Mouse (Mus musculus): ENCODE data around the gene Il22ra1. TPM values are rescaled to one million over a fixed set of nuclear protein-coding genes. Genes with fewer than 3 reads are reported as not detected.
"Not testable (repeated sequence)": the region's sequence is repeated elsewhere in the genome, so short reads cannot be mapped to it uniquely, and the experiment has no call there.

Il22ra1 gene
- polyA plus RNA-seq, 1 experiment from 2014 or later = not detected

DNA sequence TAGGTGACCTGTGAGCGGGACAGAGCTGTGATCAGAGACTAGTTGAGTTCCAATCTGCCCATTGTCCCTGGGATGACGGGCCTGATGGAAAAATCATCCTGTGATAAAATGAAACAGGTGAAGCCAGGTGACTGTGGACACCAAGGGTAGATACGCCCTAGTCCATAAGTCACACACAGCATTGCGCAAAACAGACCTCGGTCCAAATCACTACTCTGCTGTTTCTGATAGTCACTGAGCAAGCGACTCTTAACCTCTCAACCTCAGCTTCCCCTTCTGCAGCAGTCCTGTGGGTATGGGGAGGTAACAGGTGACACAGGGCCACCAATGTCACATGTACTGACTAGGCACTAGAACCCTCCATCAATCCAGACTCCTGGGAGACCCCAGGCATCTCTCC, 21.9 kb upstream of the Il22ra1 start:
- Histone ChIP-seq H3K9me3 (replicated peaks) (no peaks in the 10 kb centered on the region), H3K27ac (no peak overlapping the region), H3K27me3 (no peaks in the 10 kb centered on the region), H3K4me2 (replicated peaks) (no peak overlapping the region), H3K36me3 (no peaks in the 10 kb centered on the region), H3K4me1 (0 out of 2 replicates have a peak, but pooled peaks cover 6% of the 10 kb centered on the region), H3K4me3 (no peak overlapping the region), H3K9ac (no peak overlapping the region)
- 92% methylated on average over 6 of the region's 6 CpGs for WGBS
- no peak for ATAC-seq (ENCODE audit: low FRiP score)

DNA sequence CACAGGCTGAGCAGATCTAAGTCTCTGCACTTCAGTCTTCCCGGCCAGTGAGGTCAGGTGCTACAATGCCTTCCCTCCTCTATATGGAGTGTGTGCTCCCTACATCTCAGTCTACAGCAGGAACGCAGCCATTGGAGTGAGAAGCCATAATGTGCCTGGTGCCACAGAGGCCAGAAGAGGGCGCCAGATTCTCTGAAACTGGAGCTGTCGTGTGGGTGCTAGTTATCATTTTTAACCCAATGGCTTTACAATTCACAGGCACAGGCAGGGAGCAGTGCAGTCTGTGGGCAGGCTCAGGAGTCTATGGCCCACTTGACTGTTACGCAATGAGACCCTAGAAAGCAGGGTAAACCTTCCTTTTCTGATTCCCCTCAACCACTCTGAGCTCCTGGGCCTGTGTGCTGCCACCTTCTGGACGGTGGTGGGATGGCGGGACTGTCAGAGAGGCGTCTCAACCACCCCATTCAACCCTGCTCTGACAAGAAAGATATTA, 18.9 kb upstream of the Il22ra1 start:
- Histone ChIP-seq H3K27me3 (no peaks in the 10 kb centered on the region), H3K4me1 (no peaks in the 10 kb centered on the region), H3K36me3 (no peaks in the 10 kb centered on the region), H3K9ac (no peak overlapping the region), H3K27ac (no peak overlapping the region), H3K9me3 (replicated peaks) (no peaks in the 10 kb centered on the region), H3K4me2 (replicated peaks) (peak overlapping the region; percentile 20; the same call in 1 of the 2 replicates), H3K4me3 (no peak overlapping the region)
- WGBS = 12% methylated on average over 8 of the region's 8 CpGs
- ATAC-seq (ENCODE audit: low FRiP score) = no peak

GRCm38 (mm10) chr4:135709621-135710020, 18.4 kb upstream of the Il22ra1 start:
- Histone ChIP-seq H3K27ac (no peak overlapping the region), H3K4me1 (no peaks in the 10 kb centered on the region), H3K9me3 (replicated peaks) (no peaks in the 10 kb centered on the region), H3K4me2 (replicated peaks) (no peak overlapping the region), H3K9ac (no peak overlapping the region), H3K4me3 (no peak overlapping the region), H3K36me3 (no peaks in the 10 kb centered on the region), H3K27me3 (no peaks in the 10 kb centered on the region)
- 76% methylated on average over 11 of the region's 11 CpGs for WGBS
- ATAC-seq (ENCODE audit: low FRiP score) = no peak

GRCm38 (mm10) chr4:135710392-135710791, 17.6 kb upstream of the Il22ra1 start:
- Histone ChIP-seq H3K27ac (no peak overlapping the region), H3K4me1 (no peaks in the 10 kb centered on the region), H3K9ac (no peak overlapping the region), H3K9me3 (replicated peaks) (no peaks in the 10 kb centered on the region; the same call in 1 of the 2 replicates), H3K4me3 (no peak overlapping the region), H3K27me3 (no peaks in the 10 kb centered on the region), H3K36me3 (no peaks in the 10 kb centered on the region), H3K4me2 (replicated peaks) (no peak overlapping the region)
- 78% methylated on average over 3 of the region's 3 CpGs for WGBS
- ATAC-seq (ENCODE audit: low FRiP score) = no peak

DNA sequence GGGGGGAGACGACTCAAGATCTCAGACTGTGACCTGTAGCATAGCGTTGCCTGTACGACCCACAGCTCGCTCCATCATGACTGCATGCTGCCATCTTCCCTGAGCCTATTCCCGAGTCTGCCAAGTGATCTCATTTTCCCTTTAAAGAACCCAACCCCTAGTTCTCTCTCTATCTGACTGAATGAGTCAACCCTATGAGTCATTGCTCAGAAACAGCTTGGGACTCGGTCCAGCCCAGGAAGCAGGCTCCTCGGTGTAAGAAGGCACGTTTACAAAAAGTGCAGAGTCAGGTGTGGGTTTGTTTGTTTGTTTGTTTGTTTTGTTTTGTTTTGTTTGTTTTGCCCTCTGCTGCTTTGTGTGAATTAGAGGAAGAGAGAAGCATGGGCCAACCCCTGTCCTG, 13.2 kb upstream of the Il22ra1 start:
- no peaks in the 10 kb centered on the region for H3K4me1 ChIP-seq
- WGBS = 91% methylated on average over 8 of the region's 8 CpGs
- no peak overlapping the region for H3K4me2 ChIP-seq (replicated peaks)
- H3K9ac ChIP-seq = no peak overlapping the region
- no peaks in the 10 kb centered on the region for H3K27me3 ChIP-seq
- no peak overlapping the region for H3K27ac ChIP-seq
- no peak for ATAC-seq (ENCODE audit: low FRiP score)
- H3K4me3 ChIP-seq = no peak overlapping the region
- H3K36me3 ChIP-seq = no peaks in the 10 kb centered on the region
- no peaks in the 10 kb centered on the region; the same call in 1 of the 2 replicates for H3K9me3 ChIP-seq (replicated peaks)

DNA sequence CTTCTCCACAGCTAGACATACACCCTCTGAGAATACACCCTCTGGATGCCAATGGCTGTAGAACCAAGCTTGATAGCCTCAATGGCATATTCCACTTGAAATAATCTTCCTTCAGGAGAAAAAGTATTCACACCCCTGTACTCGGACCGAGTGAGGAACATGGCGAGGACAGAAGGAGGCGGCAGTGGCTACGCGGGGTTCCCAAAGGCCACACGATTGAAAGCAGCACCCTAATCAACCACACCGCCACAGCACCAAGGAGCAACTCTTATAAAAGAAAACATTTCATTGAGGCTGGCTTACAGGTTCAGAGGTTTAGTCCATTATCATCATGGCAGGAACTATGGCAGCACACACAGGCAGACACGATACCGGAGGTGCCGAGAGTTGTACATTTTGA, 11.5 kb upstream of the Il22ra1 start:
- 95% methylated on average over 11 of the region's 11 CpGs for WGBS
- ATAC-seq (ENCODE audit: low FRiP score); H3K9ac ChIP-seq; H3K9me3 ChIP-seq (replicated peaks); H3K4me3 ChIP-seq; H3K4me2 ChIP-seq (replicated peaks); H3K36me3 ChIP-seq; H3K27me3 ChIP-seq; H3K4me1 ChIP-seq; H3K27ac ChIP-seq: not testable (repeated sequence)

- no peak overlapping the region for H3K9ac ChIP-seq
- H3K36me3 ChIP-seq = no peaks in the 10 kb centered on the region
- 81% methylated on average over 17 of the region's 17 CpGs for WGBS
These were observed 5.3 kb upstream of the Il22ra1 start for GRCm38 (mm10) chr4:135722540-135723290.

GRCm38 (mm10) chr4:135726416-135726815, 1.6 kb upstream of the Il22ra1 start:
- 76% methylated on average over 11 of the region's 11 CpGs for WGBS
- 0 out of 2 replicates have a peak, but pooled peaks cover 4% of the 10 kb centered on the region for H3K9me3 ChIP-seq (replicated peaks)
- ATAC-seq (ENCODE audit: low FRiP score) = no peak

More at GRCm38 (mm10) chr4:135722540-135723290, 5.3 kb upstream of the Il22ra1 start:
- 0 out of 2 replicates have a peak, but pooled peaks cover 4% of the 10 kb centered on the region for H3K9me3 ChIP-seq (replicated peaks)
- H3K4me3 ChIP-seq = no peak overlapping the region
- H3K4me2 ChIP-seq (replicated peaks) = no peak overlapping the region
- no peaks in the 10 kb centered on the region for H3K27me3 ChIP-seq
- H3K4me1 ChIP-seq = no peaks in the 10 kb centered on the region
- no peak overlapping the region for H3K27ac ChIP-seq
- no peak for ATAC-seq (ENCODE audit: low FRiP score)

GRCm38 (mm10) chr4:135730204-135730603, 2.2 kb downstream of the Il22ra1 start:
- no peaks in the 10 kb centered on the region for H3K36me3 ChIP-seq
- H3K9me3 ChIP-seq (replicated peaks) = peaks cover 5% of the 10 kb centered on the region; the same call in 1 of the 2 replicates
- H3K4me1 ChIP-seq = no peaks in the 10 kb centered on the region
- ATAC-seq (ENCODE audit: low FRiP score) = no peak
- H3K9ac ChIP-seq = no peak overlapping the region
- no peak overlapping the region for H3K27ac ChIP-seq
- no peak overlapping the region for H3K4me3 ChIP-seq
- WGBS = 76% methylated on average over 9 of the region's 9 CpGs
- H3K27me3 ChIP-seq = no peaks in the 10 kb centered on the region; the same call in 1 of the 2 replicates
- H3K4me2 ChIP-seq (replicated peaks) = no peak overlapping the region

More at GRCm38 (mm10) chr4:135726416-135726815, 1.6 kb upstream of the Il22ra1 start:
- H3K9ac ChIP-seq = no peak overlapping the region
- H3K27me3 ChIP-seq = no peaks in the 10 kb centered on the region; the same call in 1 of the 2 replicates
- H3K4me1 ChIP-seq = no peaks in the 10 kb centered on the region
- H3K36me3 ChIP-seq = no peaks in the 10 kb centered on the region
- no peak overlapping the region for H3K4me2 ChIP-seq (replicated peaks)
- no peak overlapping the region for H3K4me3 ChIP-seq
- no peak overlapping the region for H3K27ac ChIP-seq

DNA sequence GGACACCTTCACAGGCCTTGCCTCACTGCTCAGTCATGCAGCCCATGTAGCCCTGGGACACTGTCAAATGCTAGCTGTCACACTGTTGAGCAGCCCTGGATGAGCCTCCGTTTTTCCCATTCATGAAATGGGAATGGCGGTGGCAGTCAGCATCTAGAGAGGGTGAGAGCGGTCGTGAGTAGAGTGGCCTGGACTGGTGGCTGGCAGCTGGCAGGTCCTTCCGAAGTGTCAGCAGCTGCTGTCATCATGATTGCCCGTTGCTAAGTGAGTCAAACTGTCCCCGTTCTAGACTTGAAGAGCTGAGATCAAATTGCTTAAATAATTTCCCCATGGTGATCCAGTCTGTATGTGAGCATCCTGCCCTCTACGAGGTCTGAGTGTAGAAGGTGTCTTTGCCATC, 3.0 kb downstream of the Il22ra1 start:
- H3K36me3 ChIP-seq = no peaks in the 10 kb centered on the region
- no peak overlapping the region for H3K4me2 ChIP-seq (replicated peaks)
- no peak for ATAC-seq (ENCODE audit: low FRiP score)
- no peaks in the 10 kb centered on the region for H3K4me1 ChIP-seq
- 71% methylated on average over 8 of the region's 8 CpGs for WGBS
- no peak overlapping the region for H3K9ac ChIP-seq
- no peaks in the 10 kb centered on the region; the same call in 1 of the 2 replicates for H3K27me3 ChIP-seq
- no peak overlapping the region for H3K4me3 ChIP-seq
- no peak overlapping the region for H3K27ac ChIP-seq
- H3K9me3 ChIP-seq (replicated peaks) = peaks cover 5% of the 10 kb centered on the region; the same call in 1 of the 2 replicates

DNA sequence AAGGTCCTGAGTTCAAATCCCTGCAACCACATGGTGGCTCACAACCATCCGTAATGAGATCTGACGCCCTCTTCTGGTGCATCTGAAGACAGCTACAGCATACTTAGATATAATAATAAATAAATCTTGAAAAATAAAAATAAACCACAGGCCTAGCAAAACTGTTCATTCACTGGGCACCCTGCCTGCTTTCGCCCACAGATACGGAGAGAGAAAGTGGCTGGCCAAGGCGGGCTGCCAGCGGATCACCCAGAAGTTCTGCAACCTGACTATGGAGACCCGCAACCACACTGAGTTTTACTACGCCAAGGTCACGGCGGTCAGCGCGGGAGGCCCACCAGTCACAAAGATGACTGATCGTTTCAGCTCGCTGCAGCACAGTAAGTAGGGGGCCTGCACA, 5.9 kb downstream of the Il22ra1 start:
- ATAC-seq (ENCODE audit: low FRiP score) = no peak
- Histone ChIP-seq H3K4me2 (replicated peaks) (no peak overlapping the region), H3K4me3 (no peak overlapping the region), H3K9ac (no peak overlapping the region), H3K9me3 (replicated peaks) (peaks cover 5% of the 10 kb centered on the region; the same call in 1 of the 2 replicates), H3K27ac (no peak overlapping the region), H3K27me3 (no peaks in the 10 kb centered on the region; the same call in 1 of the 2 replicates), H3K36me3 (no peaks in the 10 kb centered on the region), H3K4me1 (no peaks in the 10 kb centered on the region)
- 97% methylated on average over 14 of the region's 14 CpGs for WGBS

DNA sequence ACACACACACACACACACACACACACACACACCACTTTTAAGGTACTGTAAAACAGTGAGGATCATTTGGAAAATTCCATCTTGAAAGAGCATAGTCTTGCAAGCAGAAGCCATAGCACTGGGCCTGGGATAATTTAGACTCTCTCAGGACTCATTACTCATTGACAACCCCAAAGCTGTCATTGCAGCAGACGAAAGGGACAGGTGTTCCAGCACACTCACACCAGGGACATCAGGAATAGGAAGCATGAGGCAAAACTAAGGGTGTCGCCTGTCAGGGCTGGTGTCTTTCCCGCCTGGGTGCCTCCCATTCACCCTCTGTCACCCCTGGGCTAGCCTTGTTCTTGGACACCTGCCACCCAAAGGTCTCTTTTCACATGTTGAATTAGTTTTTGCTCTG, 8.9 kb downstream of the Il22ra1 start:
- 84% methylated on average over 3 of the region's 3 CpGs for WGBS
- no peak overlapping the region for H3K4me3 ChIP-seq
- no peak overlapping the region for H3K9ac ChIP-seq
- H3K36me3 ChIP-seq = no peaks in the 10 kb centered on the region
- no peak overlapping the region for H3K4me2 ChIP-seq (replicated peaks)
- no peaks in the 10 kb centered on the region for H3K4me1 ChIP-seq
- ATAC-seq (ENCODE audit: low FRiP score) = no peak
- peaks cover 5% of the 10 kb centered on the region; the same call in 1 of the 2 replicates for H3K9me3 ChIP-seq (replicated peaks)
- no peaks in the 10 kb centered on the region for H3K27me3 ChIP-seq
- no peak overlapping the region for H3K27ac ChIP-seq

DNA sequence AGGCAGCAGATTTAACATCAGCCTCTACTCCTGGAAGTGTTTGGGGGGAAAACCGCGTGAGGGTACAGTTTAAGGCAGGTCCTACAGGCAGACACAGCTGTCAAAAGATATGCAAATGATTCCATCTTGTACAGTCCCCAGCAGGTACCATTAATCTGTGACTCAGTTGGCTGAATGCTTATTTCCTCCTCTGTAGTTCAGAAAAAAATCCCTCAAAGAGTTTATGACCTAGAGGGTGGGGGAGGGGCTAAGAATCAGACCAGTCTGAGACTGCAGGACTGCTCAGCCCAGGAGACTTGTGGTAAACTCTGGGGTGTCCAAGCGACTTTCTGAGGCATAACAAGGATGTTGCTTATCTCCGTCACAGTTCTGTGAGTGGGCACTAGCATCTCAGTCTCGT, 10.3 kb downstream of the Il22ra1 start:
- Histone ChIP-seq H3K9me3 (replicated peaks) (peaks cover 5% of the 10 kb centered on the region; the same call in 1 of the 2 replicates), H3K9ac (no peak overlapping the region), H3K36me3 (no peaks in the 10 kb centered on the region), H3K4me1 (no peaks in the 10 kb centered on the region), H3K27ac (no peak overlapping the region), H3K4me3 (no peak overlapping the region), H3K4me2 (replicated peaks) (no peak overlapping the region), H3K27me3 (no peaks in the 10 kb centered on the region)
- 67% methylated on average over 5 of the region's 5 CpGs for WGBS
- no peak for ATAC-seq (ENCODE audit: low FRiP score)

Data from hindbrain, embryonic 12.5 days (tissue).